Mouse (Mus musculus) cerebellum, adult 2 months (tissue): ENCODE results near the gene Nell1. TPM values are rescaled to one million over a fixed set of nuclear protein-coding genes. Genes with fewer than 3 reads are reported as not detected.

ENCODE experiments used
- DNase-seq, 2 experiments: peaks; one replicate each; pipeline ENCODE4 v3.0.0; 2021
- H3K27ac ChIP-seq: fragments of 200-500 bp; 2 replicates; pipeline ENCODE4 v1.5.1; 2012; ENCODE audit warnings: low read length, control low read depth, inconsistent platforms; ENCODE audit not compliant: insufficient read depth
- H3K27me3 ChIP-seq: fragments of 200-500 bp; 2 replicates; pipeline ENCODE4 v1.6.1; 2012; ENCODE audit warnings: inconsistent platforms, mild to moderate bottlenecking, low read length, moderate library complexity; ENCODE audit not compliant: control insufficient read depth, insufficient read depth
- H3K4me1 ChIP-seq: fragments of 200-500 bp; 2 replicates; pipeline ENCODE4 v1.6.1; 2011; ENCODE audit warnings: low read length; ENCODE audit not compliant: control insufficient read depth, insufficient read depth
- H3K4me3 ChIP-seq: fragments of 200-500 bp; replicated peaks from 2 replicates; pipeline ENCODE3; 2011; ENCODE audit warnings: mild to moderate bottlenecking, low read depth, low read length, control low read depth; ENCODE audit not compliant: insufficient read depth
- CTCF ChIP-seq: fragments of 200-500 bp; IDR thresholded peaks from 2 replicates; pipeline ENCODE4 v1.5.1; 2011; ENCODE audit warnings: low read depth, mild to moderate bottlenecking, control low read depth, low read length, moderate library complexity, borderline replicate concordance; ENCODE audit not compliant: insufficient read depth
- POLR2A ChIP-seq: fragments of 200-500 bp; IDR thresholded peaks from 2 replicates; pipeline ENCODE4 v1.6.1; 2011; ENCODE audit warnings: low read length, control low read depth, borderline replicate concordance; ENCODE audit not compliant: insufficient read depth
- WGBS: fragments of 180-500 bp; shearing (Covaris S2); methylation state at CpG from one replicate; pipeline ENCODE4 v1.1.7; 2018; 5-methylcytosine and 5-hydroxymethylcytosine counted together
- polyA plus RNA-seq: library from polyadenylated mRNA; depleted of rRNA; stranded (reverse); fragments of >200 nt; gene quantifications from 2 replicates; pipeline ENCODE4 v1.2.3, GENCODE M21; 2012

Gene Nell1
- polyA plus RNA-seq, 1 experiment = 31.6 TPM

GRCm38 (mm10) chr7:50725166-50725565 is 750.5 kb downstream of the Nell1 start:
- Histone ChIP-seq H3K27me3 (no peaks in the 10 kb centered on the region), H3K27ac (no peak overlapping the region), H3K4me1 (no peaks in the 10 kb centered on the region), H3K4me3 (no peak overlapping the region)
- no peak for TF ChIP-seq CTCF
- TF ChIP-seq POLR2A = no peak
- no peak for DNase-seq
- WGBS = 28% methylated on average over 3 of the region's 3 CpGs

- no peak for DNase-seq
- 54% methylated on average over 4 of the region's 4 CpGs for WGBS
- H3K4me3 ChIP-seq = no peak overlapping the region
- H3K27me3 ChIP-seq = no peaks in the 10 kb centered on the region
- H3K27ac ChIP-seq = no peak overlapping the region
- H3K4me1 ChIP-seq = no peaks in the 10 kb centered on the region
- TF ChIP-seq POLR2A (no peak), CTCF (no peak; the same call in 1 of the 2 replicates)
Observed at GRCm38 (mm10) chr7:50730951-50731350, 756.3 kb downstream of the Nell1 start.

GRCm38 (mm10) chr7:50755516-50755915 is 780.9 kb downstream of the Nell1 start:
- Histone ChIP-seq H3K27me3 (no peaks in the 10 kb centered on the region), H3K4me1 (no peaks in the 10 kb centered on the region), H3K4me3 (no peak overlapping the region), H3K27ac (no peak overlapping the region)
- DNase-seq = no peak
- TF ChIP-seq POLR2A = no peak
- WGBS = 95% methylated on average over 3 of the region's 3 CpGs

GRCm38 (mm10) chr7:50756409-50756808 is 781.7 kb downstream of the Nell1 start:
- no peak overlapping the region for H3K27ac ChIP-seq
- TF ChIP-seq CTCF (no peak), POLR2A (no peak)
- H3K4me3 ChIP-seq = no peak overlapping the region
- H3K4me1 ChIP-seq = no peaks in the 10 kb centered on the region
- WGBS = 44% methylated on average over 5 of the region's 5 CpGs
- no peak for DNase-seq
- H3K27me3 ChIP-seq = no peaks in the 10 kb centered on the region

GRCm38 (mm10) chr7:50773516-50773915 is 798.9 kb downstream of the Nell1 start:
- Histone ChIP-seq H3K27me3 (no peaks in the 10 kb centered on the region), H3K4me1 (no peaks in the 10 kb centered on the region), H3K27ac (no peak overlapping the region), H3K4me3 (no peak overlapping the region)
- no peak for TF ChIP-seq POLR2A
- DNase-seq = no peak

DNA sequence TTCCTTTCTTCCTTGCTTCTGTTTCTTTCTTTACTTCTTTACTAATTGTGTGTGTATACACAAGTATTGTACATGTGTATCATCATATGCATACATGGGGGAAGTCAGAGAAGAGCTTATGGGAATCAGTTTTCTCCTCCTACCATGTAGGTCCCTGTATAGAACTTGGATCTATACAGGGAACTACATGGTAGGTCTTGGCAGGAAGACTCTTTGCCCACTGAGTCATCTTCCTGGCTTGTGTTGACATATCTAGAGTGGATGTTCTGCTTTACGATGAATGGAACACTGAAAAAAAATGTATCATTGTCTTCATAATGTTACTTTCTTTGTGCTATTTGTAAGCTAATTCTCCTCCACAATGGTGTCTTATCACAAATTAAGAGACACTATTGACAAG is 806.4 kb downstream of the Nell1 start:
- H3K27ac ChIP-seq = no peak overlapping the region
- no peak for DNase-seq
- no peaks in the 10 kb centered on the region for H3K4me1 ChIP-seq
- no peaks in the 10 kb centered on the region for H3K27me3 ChIP-seq
- 86% methylated on average over 1 of the region's 1 CpGs for WGBS
- no peak for TF ChIP-seq CTCF
- TF ChIP-seq POLR2A = no peak
- H3K4me3 ChIP-seq = no peak overlapping the region

- no peak for TF ChIP-seq POLR2A
- no peak for TF ChIP-seq CTCF
- Histone ChIP-seq H3K27me3 (no peaks in the 10 kb centered on the region), H3K27ac (no peak overlapping the region), H3K4me1 (no peaks in the 10 kb centered on the region), H3K4me3 (no peak overlapping the region)
- 65% methylated on average over 1 of the region's 1 CpGs for WGBS
- no peak for DNase-seq
Observed at GRCm38 (mm10) chr7:50783652-50784051, 809.0 kb downstream of the Nell1 start.

- WGBS = 37% methylated on average over 7 of the region's 7 CpGs
- Histone ChIP-seq H3K4me1 (no peaks in the 10 kb centered on the region), H3K27ac (no peak overlapping the region), H3K27me3 (no peaks in the 10 kb centered on the region), H3K4me3 (no peak overlapping the region)
- no peak for DNase-seq
- TF ChIP-seq POLR2A (no peak), CTCF (no peak)
Observed at GRCm38 (mm10) chr7:50826180-50826579, 851.5 kb downstream of the Nell1 start.

DNA sequence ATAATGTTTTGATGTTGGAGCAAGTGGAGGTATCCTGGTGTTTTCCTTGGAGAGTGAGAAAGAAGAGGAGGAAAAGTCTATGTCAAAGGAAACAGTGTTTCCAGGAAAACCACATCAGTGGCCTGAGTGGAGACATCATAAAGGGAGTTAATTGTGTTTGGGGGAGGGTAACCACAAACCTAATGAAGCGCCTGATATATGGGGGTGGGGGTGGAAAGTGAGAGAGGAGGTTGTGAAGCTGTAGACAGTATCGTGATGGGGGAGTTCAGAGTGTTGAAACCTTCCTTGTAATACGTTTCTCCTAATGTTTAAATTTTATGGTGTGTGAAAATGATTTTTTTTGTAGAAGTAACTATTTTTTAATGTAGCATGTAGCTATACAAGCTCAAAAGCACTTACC is 858.1 kb downstream of the Nell1 start:
- TF ChIP-seq POLR2A (no peak), CTCF (no peak)
- no peaks in the 10 kb centered on the region for H3K4me1 ChIP-seq
- no peak overlapping the region for H3K4me3 ChIP-seq
- no peak for DNase-seq
- 87% methylated on average over 3 of the region's 3 CpGs for WGBS
- no peaks in the 10 kb centered on the region for H3K27me3 ChIP-seq
- no peak overlapping the region for H3K27ac ChIP-seq
